Mouse (Mus musculus): ENCODE results near the gene Hnrnpul2. TPM values are rescaled to one million over a fixed set of nuclear protein-coding genes. Genes with fewer than 3 reads are reported as not detected.
"Not testable (repeated sequence)": the region's sequence is repeated elsewhere in the genome, so short reads cannot be mapped to it uniquely, and the experiment has no call there.

The Hnrnpul2 gene
- polyA plus RNA-seq, 1 experiment from 2014 or later: 4.1 TPM

DNA sequence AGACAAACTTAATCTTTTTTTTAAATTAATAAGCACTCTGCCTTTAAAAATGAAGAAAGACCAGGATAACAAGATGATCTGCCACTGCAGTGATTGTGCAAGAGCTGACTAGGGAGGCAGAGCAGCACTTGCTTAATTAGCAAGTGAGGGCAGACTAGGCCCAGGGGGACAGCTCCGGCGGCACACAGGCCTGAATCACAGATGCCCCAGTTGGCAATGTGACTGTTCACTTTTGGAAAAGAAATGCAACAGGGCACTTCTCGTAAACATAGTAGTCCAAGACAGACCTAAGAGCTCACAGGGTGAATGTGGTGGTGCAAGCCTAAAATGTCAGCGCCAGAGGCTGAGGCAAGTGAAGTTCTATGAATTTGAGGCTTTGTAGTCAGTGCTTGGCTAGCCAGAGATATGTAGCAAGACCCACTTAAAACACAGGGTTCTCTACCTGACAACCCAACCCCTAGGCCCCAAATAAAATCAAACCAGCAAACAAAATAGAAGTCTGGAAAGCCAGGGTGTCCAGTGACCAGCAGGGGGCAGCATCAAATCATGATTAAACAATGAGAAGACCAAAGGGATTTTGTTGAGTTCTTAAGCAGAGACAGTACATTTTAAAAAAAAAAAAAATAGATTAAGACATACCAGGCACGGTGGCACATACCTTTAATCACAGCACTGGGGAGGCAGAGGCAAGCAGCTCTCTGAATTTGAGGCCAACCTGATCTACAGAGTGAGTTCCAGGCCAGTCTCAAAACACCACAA is 24.7 kb downstream of the Hnrnpul2 start:
- H3K27me3 ChIP-seq (ENCODE audit: insufficient read depth, poor library complexity, severe bottlenecking): no peaks in the 10 kb centered on the region
- WGBS: 71% methylated on average over 5 of the region's 5 CpGs
- peaks cover 18% of the 10 kb centered on the region for H3K4me1 ChIP-seq (replicated peaks)
- no peak overlapping the region for H3K4me3 ChIP-seq
- H3K9me3 ChIP-seq: no peaks in the 10 kb centered on the region
- H3K36me3 ChIP-seq: peaks cover 61% of the 10 kb centered on the region
- peak; percentile 70 for DNase-seq (ENCODE audit: low spot score)
- no peak overlapping the region for H3K27ac ChIP-seq

DNA sequence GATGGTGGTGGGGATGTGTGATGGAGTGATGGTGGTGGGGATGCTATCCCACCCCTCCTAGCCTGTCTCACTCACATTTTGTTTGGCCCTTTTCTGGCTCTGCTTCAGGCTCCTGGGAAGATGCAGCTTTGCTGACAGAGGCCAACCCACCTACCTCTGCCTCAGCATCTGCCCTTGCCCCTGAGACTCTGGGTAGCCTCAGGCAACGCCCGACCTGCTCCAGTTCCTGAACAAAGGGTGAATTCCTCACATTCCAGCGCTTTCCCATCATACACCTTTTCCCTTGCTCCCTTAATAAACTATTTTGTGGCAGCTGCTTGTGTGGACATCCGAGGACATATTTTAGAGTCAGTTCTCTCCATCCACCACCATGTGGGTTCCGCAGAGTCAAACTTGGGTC is 28.5 kb downstream of the Hnrnpul2 start:
- Histone ChIP-seq H3K4me1 (replicated peaks) (peaks cover 9% of the 10 kb centered on the region; the same call in 1 of the 2 replicates), H3K27ac (no peak overlapping the region), H3K4me3 (no peak overlapping the region), H3K36me3 (peaks cover 42% of the 10 kb centered on the region), H3K27me3 (ENCODE audit: insufficient read depth, poor library complexity, severe bottlenecking) (no peaks in the 10 kb centered on the region), H3K9me3 (no peaks in the 10 kb centered on the region)
- no peak for DNase-seq (ENCODE audit: low spot score)
- WGBS: 81% methylated on average over 5 of the region's 5 CpGs

DNA sequence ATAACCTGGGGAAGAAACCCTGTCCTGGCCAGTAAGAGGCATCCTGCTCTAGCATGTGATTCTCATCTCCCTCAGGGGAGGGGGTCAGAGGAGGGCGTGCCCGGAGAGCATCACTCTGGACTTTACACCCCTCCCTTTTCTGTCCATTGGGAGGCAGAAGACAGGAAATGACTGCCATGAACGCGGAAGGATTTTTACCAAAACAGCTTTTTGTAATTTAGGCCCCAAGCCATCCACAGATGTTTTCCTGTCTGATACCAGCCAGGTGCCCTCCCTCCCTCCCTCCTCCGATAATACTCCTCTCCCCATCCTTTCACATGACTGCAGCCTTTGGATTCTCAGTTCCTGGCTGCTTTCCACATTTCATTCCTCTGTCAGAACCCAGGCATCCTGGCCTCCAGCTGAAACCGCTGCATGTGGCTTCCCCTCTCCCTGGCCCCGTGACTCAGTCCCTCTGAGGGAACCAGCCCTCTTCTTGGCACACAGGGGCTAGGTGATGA is 30.6 kb downstream of the Hnrnpul2 start, which contains the start of gene Lrrn4cl:
TSS of gene Lrrn4cl (plus strand) at position 367 of the 500 bp plus-strand sequence.
- no peak for DNase-seq (ENCODE audit: low spot score)
- no peaks in the 10 kb centered on the region for H3K27me3 ChIP-seq (ENCODE audit: insufficient read depth, poor library complexity, severe bottlenecking)
- 33% methylated on average over 7 of the region's 7 CpGs for WGBS
- peaks cover 39% of the 10 kb centered on the region for H3K36me3 ChIP-seq
- no peak within 1 kb of the TSS for H3K4me3 ChIP-seq
- H3K27ac ChIP-seq: no peak within 1 kb of the TSS
- H3K9me3 ChIP-seq: no peaks in the 10 kb centered on the region
- peaks cover 9% of the 10 kb centered on the region; the same call in 1 of the 2 replicates for H3K4me1 ChIP-seq (replicated peaks)

DNA sequence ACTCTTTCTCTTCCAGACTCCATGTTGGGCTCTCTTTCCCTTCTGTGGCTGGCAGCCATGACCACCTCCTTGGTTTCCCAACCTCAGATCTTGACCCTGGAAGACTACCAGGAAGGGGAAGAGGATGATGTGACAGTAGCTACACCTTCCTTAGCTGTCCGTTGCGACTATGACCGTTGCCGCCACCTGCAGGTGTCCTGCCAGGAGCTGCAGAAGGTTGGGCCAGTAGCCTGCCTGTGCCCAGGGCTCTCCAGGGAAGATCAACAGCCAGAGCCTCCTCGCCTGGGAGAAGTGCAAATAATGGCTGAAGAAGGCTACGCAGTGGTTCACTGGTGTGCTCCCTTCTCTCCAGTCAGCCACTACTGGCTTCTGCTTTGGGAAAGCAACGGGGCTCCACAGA is 31.8 kb downstream of the Hnrnpul2 start:
- Histone ChIP-seq H3K36me3 (peaks cover 27% of the 10 kb centered on the region), H3K4me3 (no peak overlapping the region), H3K9me3 (no peaks in the 10 kb centered on the region), H3K4me1 (replicated peaks) (peaks cover 9% of the 10 kb centered on the region; the same call in 1 of the 2 replicates), H3K27me3 (ENCODE audit: insufficient read depth, poor library complexity, severe bottlenecking) (no peaks in the 10 kb centered on the region), H3K27ac (no peak overlapping the region)
- DNase-seq (ENCODE audit: low spot score): no peak
- WGBS: 52% methylated on average over 7 of the region's 7 CpGs

DNA sequence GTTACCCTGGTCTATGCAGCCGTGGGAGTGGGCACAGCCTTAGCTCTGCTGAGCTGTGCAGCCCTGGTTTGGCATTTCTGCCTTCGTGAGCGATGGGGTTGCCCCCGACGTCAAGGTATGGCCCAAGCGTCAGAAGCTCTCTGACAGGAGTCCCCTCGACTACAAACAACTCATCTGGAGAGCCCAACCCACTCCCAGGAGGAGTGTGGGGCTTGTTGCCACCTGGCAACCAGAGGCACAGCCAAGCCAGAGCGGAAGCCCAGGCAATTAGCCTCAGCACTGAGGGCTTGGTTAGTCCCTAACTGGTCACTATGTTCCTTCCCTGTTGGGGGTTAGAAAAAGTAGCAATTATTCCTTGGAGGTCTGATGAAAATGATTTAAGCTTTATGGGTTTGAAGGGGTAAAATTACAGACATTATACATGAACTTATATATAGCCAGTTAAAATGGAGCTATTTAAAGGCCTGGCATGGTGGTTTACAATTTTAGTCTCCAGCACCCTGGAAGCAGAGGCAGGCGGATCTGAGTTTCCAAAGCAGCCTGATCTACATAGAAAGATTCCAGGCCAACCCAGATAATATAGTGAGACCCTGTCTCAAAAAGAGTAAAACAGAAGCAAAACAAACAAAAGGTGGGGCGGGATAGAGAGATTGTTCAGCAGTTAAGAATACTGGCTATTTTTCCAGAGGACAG is 32.6 kb downstream of the Hnrnpul2 start:
- H3K27me3 ChIP-seq (ENCODE audit: insufficient read depth, poor library complexity, severe bottlenecking): no peaks in the 10 kb centered on the region
- no peak for DNase-seq (ENCODE audit: low spot score)
- no peak overlapping the region for H3K27ac ChIP-seq
- no peaks in the 10 kb centered on the region for H3K9me3 ChIP-seq
- H3K4me3 ChIP-seq: no peak overlapping the region
- peaks cover 9% of the 10 kb centered on the region; the same call in 1 of the 2 replicates for H3K4me1 ChIP-seq (replicated peaks)
- peaks cover 20% of the 10 kb centered on the region for H3K36me3 ChIP-seq
- 66% methylated on average over 10 of the region's 10 CpGs for WGBS

DNA sequence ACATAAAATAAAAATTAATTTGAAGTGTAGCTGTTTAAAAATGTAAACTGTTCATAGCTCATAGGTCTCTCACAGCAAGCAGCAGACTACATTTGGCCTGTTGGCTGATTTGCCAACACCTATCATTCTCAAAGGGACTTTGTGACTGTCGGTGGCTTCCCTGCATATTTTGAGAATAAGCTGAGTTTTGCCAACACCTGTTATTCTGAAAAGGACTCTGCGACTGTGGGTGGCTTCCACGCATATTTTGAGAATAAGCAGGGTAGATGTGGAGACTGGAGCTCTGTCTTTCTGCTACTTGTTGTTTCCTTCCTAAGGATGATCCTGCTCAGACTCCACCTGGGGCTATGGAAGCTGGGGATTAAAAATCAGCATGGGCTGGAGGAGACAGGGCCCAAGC is 33.3 kb downstream of the Hnrnpul2 start:
- H3K4me1 ChIP-seq (replicated peaks): peaks cover 9% of the 10 kb centered on the region; the same call in 1 of the 2 replicates
- H3K36me3 ChIP-seq: peaks cover 13% of the 10 kb centered on the region
- H3K27me3 ChIP-seq (ENCODE audit: insufficient read depth, poor library complexity, severe bottlenecking): no peaks in the 10 kb centered on the region
- no peak overlapping the region for H3K27ac ChIP-seq
- 82% methylated on average over 3 of the region's 3 CpGs for WGBS
- H3K4me3 ChIP-seq: no peak overlapping the region
- H3K9me3 ChIP-seq: no peaks in the 10 kb centered on the region
- no peak for DNase-seq (ENCODE audit: low spot score)

DNA sequence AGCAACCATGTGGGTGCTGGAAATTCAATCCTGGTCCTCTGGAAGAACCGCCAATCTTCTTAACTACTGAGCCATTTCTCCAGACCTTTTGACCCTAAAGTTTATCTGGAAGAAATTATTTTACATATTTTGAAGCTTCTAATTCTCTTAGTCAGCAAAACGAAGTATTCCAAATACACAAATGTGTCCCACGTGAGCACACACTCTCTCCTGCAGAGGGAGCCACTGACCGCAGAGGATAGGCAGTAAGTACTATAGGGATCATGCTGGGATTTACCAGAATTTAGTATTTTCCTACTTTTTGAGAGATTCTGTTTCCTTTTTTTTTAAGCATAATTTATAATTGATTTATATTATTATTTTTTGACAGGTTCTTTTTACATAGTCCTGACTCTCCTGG is 37.9 kb downstream of the Hnrnpul2 start:
- no peak overlapping the region for H3K4me3 ChIP-seq
- no peak for DNase-seq (ENCODE audit: low spot score)
- no peaks in the 10 kb centered on the region for H3K27me3 ChIP-seq (ENCODE audit: insufficient read depth, poor library complexity, severe bottlenecking)
- 42% methylated on average over 4 of the region's 4 CpGs for WGBS
- no peaks in the 10 kb centered on the region for H3K9me3 ChIP-seq
- H3K36me3 ChIP-seq: no peaks in the 10 kb centered on the region
- H3K27ac ChIP-seq: no peak overlapping the region
- no peaks in the 10 kb centered on the region for H3K4me1 ChIP-seq (replicated peaks)

DNA sequence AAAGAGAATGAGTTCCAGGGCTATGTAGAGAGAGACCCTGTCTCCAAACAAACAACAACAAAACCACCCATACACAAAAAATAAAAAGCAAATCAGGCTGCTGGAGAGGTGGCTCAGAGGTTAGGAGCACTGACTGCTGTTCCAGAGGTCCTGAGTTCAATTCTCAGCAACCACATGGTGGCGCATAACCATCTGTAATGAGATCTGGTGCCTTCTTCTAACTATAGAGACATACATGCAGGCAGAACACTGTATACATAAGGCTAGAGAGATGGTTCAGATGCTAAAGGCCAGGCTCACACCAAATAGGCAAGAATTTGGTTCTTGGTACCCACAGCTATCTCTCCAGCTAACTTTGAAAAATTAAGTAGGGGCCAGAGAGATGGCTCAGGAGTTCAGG is 39.2 kb downstream of the Hnrnpul2 start:
- Histone ChIP-seq H3K4me3 (no peak overlapping the region), H3K36me3 (no peaks in the 10 kb centered on the region), H3K27me3 (ENCODE audit: insufficient read depth, poor library complexity, severe bottlenecking) (no peaks in the 10 kb centered on the region), H3K9me3 (no peaks in the 10 kb centered on the region), H3K4me1 (replicated peaks) (no peaks in the 10 kb centered on the region), H3K27ac (no peak overlapping the region)
- no peak for DNase-seq (ENCODE audit: low spot score)
- WGBS: 22% methylated on average over 1 of the region's 1 CpGs

DNA sequence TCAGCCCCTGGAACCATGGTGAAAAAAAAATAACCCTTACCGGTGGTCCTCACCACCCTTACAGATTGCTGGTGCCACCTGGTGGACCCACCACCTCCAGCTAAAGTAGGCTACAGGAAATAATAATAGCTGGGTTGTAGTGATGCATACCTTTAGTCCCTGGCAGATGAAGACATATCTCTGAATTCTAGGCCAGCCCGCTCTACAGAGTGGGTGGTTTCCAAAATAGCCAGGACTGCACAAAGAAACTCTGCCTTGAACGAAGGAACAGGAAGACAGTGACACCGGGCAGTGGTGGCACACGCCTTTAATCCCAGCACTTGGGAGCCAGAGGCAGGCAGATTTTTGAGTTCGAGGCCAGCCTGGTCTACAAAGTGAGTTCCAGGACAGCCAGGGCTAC is 44.5 kb downstream of the Hnrnpul2 start:
- no peaks in the 10 kb centered on the region for H3K36me3 ChIP-seq
- DNase-seq (ENCODE audit: low spot score): no peak
- no peak overlapping the region for H3K4me3 ChIP-seq
- no peaks in the 10 kb centered on the region for H3K9me3 ChIP-seq
- no peaks in the 10 kb centered on the region for H3K4me1 ChIP-seq (replicated peaks)
- no peak overlapping the region for H3K27ac ChIP-seq
- H3K27me3 ChIP-seq (ENCODE audit: insufficient read depth, poor library complexity, severe bottlenecking): no peaks in the 10 kb centered on the region
- WGBS: 83% methylated on average over 6 of the region's 6 CpGs

DNA sequence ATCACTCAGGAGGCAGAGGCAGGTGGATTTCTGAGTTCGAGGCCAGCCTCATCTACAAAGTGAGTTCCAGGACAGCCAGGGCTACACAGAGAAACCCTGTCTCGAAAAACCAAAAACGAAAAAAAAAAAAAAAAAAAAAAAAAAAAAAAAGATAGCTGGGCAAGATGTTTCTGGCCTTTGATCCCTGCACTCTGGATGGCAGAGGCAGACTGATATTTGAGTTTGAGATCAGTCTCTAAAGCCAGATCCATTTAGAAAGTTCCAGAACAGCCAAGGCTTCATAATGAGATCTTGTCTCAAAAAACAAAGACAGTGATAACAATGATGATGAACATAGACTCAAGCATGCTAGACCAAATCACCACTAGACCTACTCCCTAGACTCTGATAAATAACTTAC is 50.6 kb downstream of the Hnrnpul2 start:
- DNase-seq (ENCODE audit: low spot score); H3K27me3 ChIP-seq (ENCODE audit: insufficient read depth, poor library complexity, severe bottlenecking); H3K9me3 ChIP-seq: not testable (repeated sequence)
- Histone ChIP-seq H3K4me1 (replicated peaks) (peaks cover 17% of the 10 kb centered on the region), H3K4me3 (peak overlapping the region; percentile 99; the same call in 1 of the 2 replicates), H3K27ac (0 out of 2 replicates have a peak overlapping the region, but pooled peaks have one; percentile 92), H3K36me3 (peaks cover 25% of the 10 kb centered on the region)
- 78% methylated on average over 3 of the region's 3 CpGs for WGBS

DNA sequence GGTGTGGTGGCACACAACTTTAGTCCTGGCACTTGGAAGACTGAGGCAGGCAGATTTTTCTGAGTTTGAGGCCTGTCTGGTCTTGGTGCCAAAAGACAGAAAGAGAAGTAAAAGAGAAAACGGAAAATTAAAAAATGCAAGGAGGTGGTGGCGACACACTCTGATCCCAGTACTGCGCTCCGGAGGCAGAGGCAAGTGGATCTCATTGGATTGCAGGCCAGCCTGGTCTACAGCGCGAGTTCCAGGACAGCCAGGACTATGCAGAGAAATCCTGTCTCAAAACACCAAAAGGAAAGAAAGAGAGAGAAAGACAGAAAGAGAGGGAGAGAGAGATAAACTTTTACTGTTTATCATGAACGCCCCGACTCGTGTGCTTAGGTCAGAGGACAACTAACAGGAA is 51.0 kb downstream of the Hnrnpul2 start:
- Histone ChIP-seq H3K36me3 (peaks cover 30% of the 10 kb centered on the region), H3K9me3 (no peaks in the 10 kb centered on the region), H3K4me1 (replicated peaks) (peaks cover 17% of the 10 kb centered on the region), H3K4me3 (peak overlapping the region; percentile 99), H3K27ac (peak overlapping the region; percentile 92), H3K27me3 (ENCODE audit: insufficient read depth, poor library complexity, severe bottlenecking) (no peaks in the 10 kb centered on the region)
- no peak for DNase-seq (ENCODE audit: low spot score)
- 60% methylated on average over 9 of the region's 9 CpGs for WGBS

DNA sequence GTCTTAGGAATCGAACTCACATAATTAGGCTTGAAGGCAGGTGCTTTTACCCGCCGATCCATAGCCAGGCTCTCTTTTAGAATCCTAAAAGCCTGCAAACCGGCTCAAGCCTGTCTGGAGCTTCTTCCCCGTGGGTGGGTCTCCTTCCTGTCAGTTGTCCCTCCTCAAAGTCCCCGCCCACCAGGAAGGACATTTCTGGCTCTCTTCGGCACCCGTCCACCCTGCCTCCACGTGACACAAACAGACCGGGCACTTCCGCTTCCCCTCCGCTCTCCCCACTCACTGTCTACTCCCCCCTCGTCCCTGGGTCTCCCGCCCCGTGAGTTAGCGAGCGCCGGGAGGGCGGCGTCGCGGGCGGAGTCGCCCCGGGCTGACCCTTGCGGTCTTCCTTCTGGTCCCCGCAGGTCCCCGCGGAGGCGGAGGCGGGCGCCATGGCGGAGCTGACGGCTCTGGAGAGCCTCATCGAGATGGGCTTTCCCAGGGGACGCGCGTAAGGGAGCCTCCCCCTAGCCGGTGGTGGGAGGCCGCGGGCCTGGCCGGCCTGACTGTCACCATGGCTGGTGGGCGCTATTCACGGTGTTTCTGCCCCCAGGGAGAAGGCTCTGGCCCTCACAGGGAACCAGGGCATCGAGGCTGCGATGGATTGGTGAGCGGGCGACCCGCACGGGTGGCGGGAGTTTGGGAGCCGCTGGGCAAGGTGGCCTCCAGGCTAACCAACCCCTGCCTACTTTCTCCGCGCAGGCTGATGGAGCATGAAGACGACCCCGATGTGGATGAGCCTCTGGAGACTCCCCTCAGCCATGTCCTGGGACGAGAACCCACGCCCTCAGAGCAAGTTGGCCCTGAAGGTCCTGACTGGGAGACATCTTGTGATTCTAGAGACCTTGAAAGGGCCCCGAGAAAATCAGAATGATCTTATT is 51.7 kb downstream of the Hnrnpul2 start, which contains the start of gene Ubxn1:
TSS of gene Ubxn1 (plus strand) at position 230 of the 920 bp plus-strand sequence.
- H3K36me3 ChIP-seq: peaks cover 36% of the 10 kb centered on the region
- WGBS: 1% methylated on average over 59 of the region's 59 CpGs
- no peaks in the 10 kb centered on the region for H3K27me3 ChIP-seq (ENCODE audit: insufficient read depth, poor library complexity, severe bottlenecking)
- DNase-seq (ENCODE audit: low spot score): peak; percentile 96
- peaks cover 17% of the 10 kb centered on the region for H3K4me1 ChIP-seq (replicated peaks)
- peak within 1 kb of the TSS; percentile 99 for H3K4me3 ChIP-seq
- no peaks in the 10 kb centered on the region for H3K9me3 ChIP-seq
- H3K27ac ChIP-seq: peak within 1 kb of the TSS; percentile 92

Data from hindbrain, embryonic 10.5 days (tissue).